In the genomic region with DNA sequence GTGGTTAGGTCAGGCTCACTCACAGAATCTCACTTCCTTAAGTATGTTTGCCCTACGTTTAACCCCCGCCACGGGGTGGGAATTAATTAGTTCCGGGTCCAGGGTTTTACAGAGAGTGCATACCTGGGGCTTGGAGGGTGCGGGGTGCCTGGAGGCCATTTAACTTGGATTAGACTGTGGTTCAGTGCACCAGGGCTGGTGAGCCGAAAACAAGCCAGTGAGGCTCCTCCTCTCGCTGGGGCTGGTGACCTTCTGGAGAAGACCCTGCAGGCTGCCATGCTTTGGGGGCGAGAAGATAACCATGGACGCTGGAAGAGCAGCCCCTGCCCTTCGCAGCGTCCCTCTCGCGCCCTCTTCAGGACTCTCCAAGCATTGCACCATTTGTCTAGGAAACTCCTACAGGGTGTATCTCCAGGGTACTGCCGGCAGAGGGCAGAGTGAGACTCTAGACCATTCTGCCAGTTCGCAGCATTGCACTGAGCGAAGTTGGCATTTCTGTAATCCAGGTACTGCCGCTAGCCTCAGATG, we compare ENCODE assay signal across 8 mouse cellular contexts. TPM values are rescaled to one million over a fixed set of nuclear protein-coding genes. Genes with fewer than 3 reads are reported as not detected.
A peak's percentile ranks its signal among the peaks of the same experiment; 100 is the strongest.
DNase-seq lines count a peak whose midpoint lies in the region.

No protein-coding gene starts in this region.

- DNase-seq in gastrocnemius, postnatal 10 days, result peak; percentile 56
- no peak for DNase-seq in gastrocnemius, postnatal 25 days
- peak; percentile 64 to 86 for DNase-seq in adrenal gland, adult (ENCODE audit: inconsistent age in 2 of 2, low spot score in 1 of 2)
- peak; percentile 85 for DNase-seq in embryo, embryonic 10 days (ENCODE audit: low spot score)
- peak; percentile 36 to 61 for DNase-seq in heart, postnatal 14 days
- DNase-seq in layer of hippocampus, adult 9-10 months (ENCODE audit: low spot score), result peak; percentile 42
- peak; percentile 49 for DNase-seq in lung, postnatal 14 days
- DNase-seq in right cerebral cortex, postnatal 4 days, result peak; percentile 70

- intact Hi-C loops in heart, postnatal 14 days (cut with DNase I), result no loop called here

RNA-seq across cellular contexts. Expression of a gene that starts 28.4 kb away (rescaled TPM):
- total RNA-seq in gastrocnemius, postnatal 10 days (2021), result 10 to 100 TPM; 34.9 to 36.6 TPM
- total RNA-seq in gastrocnemius, postnatal 25 days (2021), result 10 to 100 TPM; 12.3 to 16.7 TPM
- total RNA-seq in heart, postnatal 14 days (2021), result 10 to 100 TPM; 17.8 to 20.4 TPM
